Mouse (Mus musculus): ENCODE results near the gene N4bp2.

GRCm38 (mm10) chr5:65790604-65791225 lies 27.4 kb downstream of the N4bp2 start:
- TF ChIP-seq POLR2A (IDR thresholded peaks at IDR 0.05; ENCODE audit: borderline replicate concordance, extremely low read depth, low read depth, low read length): no peak
- no peak for TF ChIP-seq CTCF (IDR thresholded peaks at IDR 0.05; ENCODE audit: insufficient read depth, low read length)

Measured in lung, adult 2 months (tissue).